Mouse (Mus musculus) heart, embryonic 13.5 days (tissue): ENCODE data around the gene Perm1. TPM values are rescaled to one million over a fixed set of nuclear protein-coding genes. Genes with fewer than 3 reads are reported as not detected.

Experiments
- ATAC-seq: fragments of 200-750 bp; cut with Nextera tagmentation; 2 replicates; pipeline ENCODE4 v1.8.0; 2017; ENCODE audit warnings: moderate TSS enrichment; ENCODE audit not compliant: insufficient number of reproducible peaks, low FRiP score, low TSS enrichment; ENCODE audit errors: extremely low read depth
- H3K27ac ChIP-seq: fragments of 300-500 bp; sonication (generic); replicated peaks from 2 replicates; pipeline ENCODE4 v1.5.1; 2015; ENCODE audit warnings: moderate library complexity, mild to moderate bottlenecking, inconsistent platforms
- H3K27me3 ChIP-seq: fragments of 300-500 bp; sonication (generic); replicated peaks from 2 replicates; pipeline ENCODE4 v1.6.1; 2015; ENCODE audit warnings: mild to moderate bottlenecking, inconsistent platforms
- H3K36me3 ChIP-seq: fragments of 300-500 bp; sonication (generic); 2 replicates; pipeline ENCODE4 v1.6.1; 2015; ENCODE audit warnings: mild to moderate bottlenecking, inconsistent platforms
- H3K4me1 ChIP-seq: fragments of 300-500 bp; sonication (generic); 2 replicates; pipeline ENCODE4 v1.6.1; 2015; ENCODE audit warnings: inconsistent platforms
- H3K4me2 ChIP-seq: fragments of 300-500 bp; sonication (generic); 2 replicates; pipeline ENCODE4 v1.6.1; 2015; ENCODE audit warnings: inconsistent platforms, mild to moderate bottlenecking, moderate library complexity
- H3K4me3 ChIP-seq: fragments of 300-500 bp; sonication (generic); 2 replicates; pipeline ENCODE4 v1.5.1; 2015; ENCODE audit warnings: moderate library complexity, mild to moderate bottlenecking, inconsistent platforms
- H3K9ac ChIP-seq: fragments of 300-500 bp; sonication (generic); 2 replicates; pipeline ENCODE4 v1.6.1; 2015; ENCODE audit warnings: inconsistent platforms, mild to moderate bottlenecking, moderate library complexity
- H3K9me3 ChIP-seq: fragments of 300-500 bp; sonication (generic); 2 replicates; pipeline ENCODE4 v1.6.1; 2016; ENCODE audit warnings: inconsistent platforms
- WGBS: fragments of 180-500 bp; shearing (Covaris S2); methylation state at CpG from one replicate; pipeline ENCODE4 v1.1.7; 2015; ENCODE audit warnings: mixed read lengths; 5-methylcytosine and 5-hydroxymethylcytosine counted together
- polyA plus RNA-seq: library from polyadenylated mRNA; unstranded; fragments of >200 nt; fragmentation: Nextera tagmentation; extraction: Ambion mirVana; gene quantifications from 2 replicates; pipeline ENCODE4 v1.2.1, GENCODE M21; 2015

The Perm1 gene
- polyA plus RNA-seq, 1 experiment from 2014 or later = 2.7 TPM

DNA sequence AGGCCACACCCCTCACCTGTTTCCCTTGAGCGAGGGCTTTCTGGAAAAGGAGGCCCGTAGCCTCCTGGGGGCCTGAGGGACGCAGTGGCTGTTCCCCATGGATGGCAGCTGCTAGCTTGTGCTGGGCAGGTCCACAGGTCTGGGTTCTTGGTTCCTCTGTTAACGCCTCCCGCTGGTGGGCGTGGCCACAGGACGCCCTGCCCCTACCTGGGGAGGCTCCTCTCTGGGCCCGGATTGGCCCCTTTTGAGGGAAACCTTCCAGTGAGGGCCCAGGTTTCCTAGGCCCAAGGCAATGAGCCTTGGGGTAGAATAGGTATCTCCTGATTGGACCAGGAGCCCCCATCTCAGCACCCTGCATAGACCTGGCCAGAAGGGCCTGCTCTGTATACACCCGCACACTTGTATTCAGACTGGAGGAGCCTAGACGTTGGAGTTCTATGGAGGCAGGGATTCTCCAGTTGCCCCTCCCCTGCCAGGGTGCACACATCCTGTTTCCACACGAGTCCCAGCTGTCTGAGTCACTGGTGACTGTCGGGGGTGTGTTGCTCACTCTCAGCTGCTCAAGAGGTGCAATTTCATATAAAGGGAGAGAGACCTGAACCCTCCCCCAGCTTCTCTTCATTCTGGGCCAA, 12.8 kb downstream of the Perm1 start:
- peak; percentile 29; the same call in 1 of the 2 replicates for ATAC-seq
- peak overlapping the region; percentile 57 for H3K9ac ChIP-seq
- no peaks in the 10 kb centered on the region for H3K9me3 ChIP-seq
- H3K27me3 ChIP-seq = 0 out of 2 replicates have a peak, but pooled peaks cover 2% of the 10 kb centered on the region
- H3K4me2 ChIP-seq = peak overlapping the region; percentile 51
- H3K4me1 ChIP-seq = peaks cover 19% of the 10 kb centered on the region
- H3K27ac ChIP-seq = no peak overlapping the region
- 22% methylated on average over 12 of the region's 12 CpGs for WGBS
- 0 out of 2 replicates have a peak overlapping the region, but pooled peaks have one; percentile 7 for H3K4me3 ChIP-seq
- H3K36me3 ChIP-seq = peaks cover 44% of the 10 kb centered on the region

DNA sequence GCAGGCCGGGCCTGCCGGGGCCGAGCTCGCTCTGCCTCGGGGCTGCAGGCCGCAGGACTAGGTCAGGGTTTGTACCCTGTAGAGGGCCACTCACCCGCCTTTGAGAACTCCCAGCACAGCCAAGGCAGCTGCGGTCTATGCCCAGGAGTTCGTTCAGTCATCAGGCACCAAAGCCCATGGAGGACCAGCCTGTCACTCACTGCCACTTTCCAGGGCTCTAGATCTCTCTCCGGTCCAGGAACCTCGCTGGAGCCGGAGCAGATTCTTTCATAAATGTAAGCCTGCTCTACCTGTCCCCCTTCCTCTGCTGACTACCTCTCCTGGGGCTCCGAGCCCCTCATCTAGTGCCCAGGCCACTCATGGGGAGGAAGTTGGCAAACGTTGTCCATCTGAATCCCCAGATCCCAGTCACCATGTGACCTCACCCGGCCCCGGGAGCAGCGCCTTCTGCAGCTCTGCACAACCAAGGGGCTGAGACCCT, 18.4 kb downstream of the Perm1 start:
- ATAC-seq = no peak
- WGBS = 4% methylated on average over 17 of the region's 17 CpGs
- Histone ChIP-seq H3K4me2 (peak overlapping the region; percentile 93), H3K27ac (peak overlapping the region; percentile 59; the same call in 1 of the 2 replicates), H3K9ac (peak overlapping the region; percentile 87), H3K4me3 (peak overlapping the region; percentile 89), H3K9me3 (no peaks in the 10 kb centered on the region), H3K4me1 (peaks cover 26% of the 10 kb centered on the region), H3K36me3 (peaks cover 63% of the 10 kb centered on the region), H3K27me3 (0 out of 2 replicates have a peak, but pooled peaks cover 2% of the 10 kb centered on the region)

DNA sequence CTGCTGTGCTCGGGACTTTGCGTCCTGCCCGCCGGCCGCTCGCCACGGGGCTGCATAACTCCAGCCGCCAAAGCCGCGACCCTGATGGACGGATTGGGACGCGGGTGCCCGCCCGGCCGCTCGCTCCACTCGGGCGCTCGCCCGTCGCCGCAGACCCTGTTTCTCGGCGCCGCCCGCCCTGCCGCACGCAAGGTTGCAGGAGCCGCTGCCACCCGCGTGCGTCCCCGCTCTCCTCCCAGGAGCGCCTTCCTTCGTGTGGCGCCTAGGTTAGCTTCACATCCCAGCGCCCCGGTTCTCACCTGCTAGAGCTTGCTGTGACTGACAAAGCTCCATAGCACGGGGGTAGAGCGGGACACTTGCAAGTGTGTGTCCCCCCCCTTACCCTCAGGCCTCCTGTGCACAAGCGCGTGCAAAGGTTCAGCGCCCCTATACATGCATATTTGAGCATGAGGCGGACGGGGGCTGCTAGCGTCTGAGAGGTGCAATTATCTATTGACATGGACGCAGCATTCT, 19.1 kb downstream of the Perm1 start, which contains the start of gene Plekhn1:
Gene Plekhn1 (minus strand): TSS at position 157 of the 513 bp plus-strand sequence.
- Histone ChIP-seq H3K4me3 (peak within 1 kb of the TSS; percentile 89), H3K9ac (peak within 1 kb of the TSS; percentile 87), H3K4me1 (peaks cover 26% of the 10 kb centered on the region), H3K27me3 (0 out of 2 replicates have a peak, but pooled peaks cover 2% of the 10 kb centered on the region), H3K4me2 (peak within 1 kb of the TSS; percentile 93), H3K9me3 (no peaks in the 10 kb centered on the region), H3K36me3 (peaks cover 63% of the 10 kb centered on the region), H3K27ac (peak within 1 kb of the TSS; percentile 91)
- WGBS = under 1% methylated on average over 40 of the region's 48 CpGs
- no peak for ATAC-seq

DNA sequence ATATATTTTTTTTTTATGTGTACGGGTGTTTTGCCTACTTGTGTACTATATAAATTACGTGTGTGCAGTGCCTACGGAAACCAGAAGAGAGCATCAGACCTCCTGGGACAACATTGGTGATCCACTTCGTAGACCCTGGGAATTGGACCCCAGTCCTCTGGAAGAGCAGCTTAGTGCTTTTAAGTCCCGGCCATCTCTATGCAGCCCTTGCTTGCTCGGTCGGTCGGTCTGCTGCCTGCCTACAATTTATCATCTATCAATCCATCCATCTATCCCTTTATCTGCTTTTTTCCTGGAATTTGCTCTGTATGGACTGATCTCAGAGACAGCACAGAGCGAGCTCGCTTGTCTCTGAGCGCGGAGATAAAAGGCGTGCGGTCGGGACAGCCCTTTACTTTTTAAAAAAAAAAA, 19.7 kb downstream of the Perm1 start:
- Histone ChIP-seq H3K27me3 (0 out of 2 replicates have a peak, but pooled peaks cover 2% of the 10 kb centered on the region), H3K4me2 (peak overlapping the region; percentile 93), H3K27ac (peak overlapping the region; percentile 91), H3K9ac (peak overlapping the region; percentile 73), H3K36me3 (peaks cover 63% of the 10 kb centered on the region), H3K4me1 (peaks cover 26% of the 10 kb centered on the region), H3K9me3 (no peaks in the 10 kb centered on the region), H3K4me3 (peak overlapping the region; percentile 89)
- WGBS = under 1% methylated on average over 15 of the region's 15 CpGs
- no peak for ATAC-seq

DNA sequence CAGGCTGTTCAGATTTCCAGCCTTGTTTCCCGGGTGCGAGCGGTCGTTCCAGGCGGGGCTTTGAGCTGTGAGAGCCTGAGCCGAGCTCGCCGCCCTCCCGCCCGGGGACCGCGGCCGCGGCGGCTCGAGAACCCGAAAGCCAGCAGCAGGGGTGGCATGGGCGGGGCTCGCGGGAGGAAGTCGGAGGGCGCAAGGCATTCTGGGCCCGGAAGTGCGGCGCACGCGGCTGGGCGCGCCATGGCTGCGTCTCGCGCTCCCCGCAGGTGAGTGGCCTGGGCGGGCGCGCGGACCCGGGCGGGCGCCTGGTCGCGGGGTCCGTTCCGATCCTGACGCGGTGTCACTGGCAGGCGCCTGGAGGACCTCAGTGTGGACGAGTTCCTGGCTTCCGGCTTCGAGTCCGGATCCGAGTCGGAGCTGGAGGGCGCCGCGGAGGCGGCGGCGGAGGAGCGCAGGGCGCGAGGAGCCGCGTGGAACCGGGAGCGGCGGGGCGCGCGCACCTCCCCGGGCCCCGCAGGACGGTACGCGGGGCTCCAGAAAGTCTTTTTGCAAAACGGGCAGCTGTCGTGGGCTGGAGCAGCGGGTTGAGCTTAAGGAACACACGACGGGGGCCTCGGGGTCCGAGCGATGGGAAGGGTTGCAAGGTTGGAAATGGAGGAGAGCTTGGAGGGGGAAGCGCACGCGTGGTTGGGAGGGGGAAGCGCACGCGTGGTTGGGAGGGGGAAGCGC, 20.3 kb downstream of the Perm1 start, which contains the start of gene Noc2l:
Gene Noc2l (plus strand): TSS at position 203 of the 726 bp plus-strand sequence.
- ATAC-seq = peak; percentile 81
- under 1% methylated on average over 81 of the region's 90 CpGs for WGBS
- Histone ChIP-seq H3K9ac (peak within 1 kb of the TSS; percentile 88), H3K9me3 (no peaks in the 10 kb centered on the region), H3K4me1 (peaks cover 26% of the 10 kb centered on the region), H3K4me2 (peak within 1 kb of the TSS; percentile 93), H3K36me3 (peaks cover 63% of the 10 kb centered on the region), H3K4me3 (peak within 1 kb of the TSS; percentile 89), H3K27ac (peak within 1 kb of the TSS; percentile 91), H3K27me3 (0 out of 2 replicates have a peak, but pooled peaks cover 2% of the 10 kb centered on the region)

DNA sequence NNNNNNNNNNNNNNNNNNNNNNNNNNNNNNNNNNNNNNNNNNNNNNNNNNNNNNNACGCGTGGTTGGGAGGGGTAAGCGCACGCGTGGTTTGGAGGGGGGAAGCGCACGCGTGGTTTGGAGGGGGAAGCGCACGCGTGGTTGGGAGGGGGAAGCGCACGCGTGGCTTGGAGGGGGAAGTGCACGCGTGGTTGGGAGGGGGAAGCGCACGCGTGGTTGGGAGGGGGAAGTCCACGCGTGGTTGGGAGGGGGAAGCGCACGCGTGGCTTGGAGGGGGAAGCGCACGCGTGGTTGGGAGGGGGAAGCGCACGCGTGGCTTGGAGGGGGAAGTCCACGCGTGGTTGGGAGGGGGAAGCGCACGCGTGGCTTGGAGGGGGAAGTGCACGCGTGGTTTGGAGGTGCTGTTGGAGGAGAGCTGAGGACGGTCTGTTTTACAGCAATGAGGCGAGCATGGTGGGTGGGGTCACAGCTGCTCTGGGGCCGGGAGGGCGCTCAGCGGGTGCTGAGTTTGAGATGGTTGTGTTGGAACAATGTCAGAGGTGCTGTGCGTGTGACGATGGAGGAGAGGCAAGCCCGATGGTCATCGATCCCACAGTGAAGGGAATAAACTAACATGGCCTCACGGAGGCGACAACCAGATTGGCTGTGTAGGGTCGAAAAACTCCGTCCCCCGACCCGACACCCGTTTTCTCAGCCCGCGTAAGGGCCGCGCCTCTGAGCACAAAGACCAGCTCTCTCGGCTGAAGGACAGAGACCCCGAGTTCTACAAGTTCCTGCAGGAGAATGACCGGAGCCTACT, 21.2 kb downstream of the Perm1 start:
- peak overlapping the region; percentile 93 for H3K4me2 ChIP-seq
- H3K9me3 ChIP-seq = no peaks in the 10 kb centered on the region
- H3K27ac ChIP-seq = no peak overlapping the region
- H3K27me3 ChIP-seq = 0 out of 2 replicates have a peak, but pooled peaks cover 2% of the 10 kb centered on the region
- 24% methylated on average over 55 of the region's 60 CpGs for WGBS
- peaks cover 63% of the 10 kb centered on the region for H3K36me3 ChIP-seq
- peak overlapping the region; percentile 89 for H3K4me3 ChIP-seq
- no peak for ATAC-seq
- peak overlapping the region; percentile 88 for H3K9ac ChIP-seq
- peaks cover 26% of the 10 kb centered on the region for H3K4me1 ChIP-seq

DNA sequence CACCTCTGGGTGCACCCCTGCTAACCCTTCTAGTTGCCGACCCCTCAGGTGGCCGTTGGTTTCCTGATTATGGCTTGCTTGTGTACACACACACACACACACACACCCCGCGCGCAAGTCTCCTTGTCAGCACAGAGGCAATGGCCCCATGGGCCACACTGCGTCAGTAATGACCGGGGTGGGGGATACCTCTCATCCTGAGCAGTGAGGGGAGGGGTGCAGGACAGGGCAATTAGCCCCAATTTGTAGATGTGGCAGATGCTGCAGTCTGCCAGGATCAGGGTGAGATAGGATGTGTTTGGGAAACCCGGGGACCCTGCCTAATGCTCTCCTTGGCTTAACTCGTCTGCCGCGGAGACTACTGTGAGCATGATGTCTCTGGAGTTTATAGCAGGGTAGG, 33.9 kb downstream of the Perm1 start:
- Histone ChIP-seq H3K4me3 (no peak overlapping the region), H3K4me1 (peaks cover 22% of the 10 kb centered on the region), H3K27me3 (peaks cover 34% of the 10 kb centered on the region), H3K4me2 (no peak overlapping the region), H3K36me3 (peaks cover 50% of the 10 kb centered on the region), H3K9ac (peak overlapping the region; percentile 4; the same call in 1 of the 2 replicates), H3K9me3 (no peaks in the 10 kb centered on the region), H3K27ac (no peak overlapping the region)
- 57% methylated on average over 11 of the region's 11 CpGs for whole genome bisulfite sequencing
- no peak for ATAC-seq

DNA sequence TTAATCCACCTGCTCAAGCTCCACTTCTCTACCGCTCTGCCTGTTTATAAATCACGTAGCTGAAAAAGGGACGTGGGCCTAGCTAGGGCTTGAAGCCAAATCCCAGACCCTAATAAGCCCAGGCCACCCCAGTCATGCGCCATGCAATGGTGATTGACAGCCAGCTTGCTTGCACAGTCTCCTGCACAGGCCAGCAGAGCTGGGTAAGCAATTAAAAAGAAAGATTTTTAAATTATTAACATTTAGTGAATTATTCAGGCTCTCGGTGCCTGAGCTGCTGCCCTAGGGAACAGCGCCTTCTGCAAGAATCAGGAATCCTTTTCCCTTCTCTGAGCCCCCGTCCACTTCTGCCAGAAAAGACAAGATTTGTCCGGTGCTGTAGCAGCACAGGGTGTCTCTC, 35.4 kb downstream of the Perm1 start:
- H3K36me3 ChIP-seq = peaks cover 35% of the 10 kb centered on the region
- no peak overlapping the region for H3K4me3 ChIP-seq
- 73% methylated on average over 8 of the region's 8 CpGs for WGBS
- H3K9ac ChIP-seq = no peak overlapping the region
- peaks cover 34% of the 10 kb centered on the region for H3K4me1 ChIP-seq
- no peak overlapping the region for H3K27ac ChIP-seq
- H3K9me3 ChIP-seq = no peaks in the 10 kb centered on the region
- peaks cover 47% of the 10 kb centered on the region for H3K27me3 ChIP-seq
- peak overlapping the region; percentile 41; the same call in 1 of the 2 replicates for H3K4me2 ChIP-seq
- no peak for ATAC-seq

DNA sequence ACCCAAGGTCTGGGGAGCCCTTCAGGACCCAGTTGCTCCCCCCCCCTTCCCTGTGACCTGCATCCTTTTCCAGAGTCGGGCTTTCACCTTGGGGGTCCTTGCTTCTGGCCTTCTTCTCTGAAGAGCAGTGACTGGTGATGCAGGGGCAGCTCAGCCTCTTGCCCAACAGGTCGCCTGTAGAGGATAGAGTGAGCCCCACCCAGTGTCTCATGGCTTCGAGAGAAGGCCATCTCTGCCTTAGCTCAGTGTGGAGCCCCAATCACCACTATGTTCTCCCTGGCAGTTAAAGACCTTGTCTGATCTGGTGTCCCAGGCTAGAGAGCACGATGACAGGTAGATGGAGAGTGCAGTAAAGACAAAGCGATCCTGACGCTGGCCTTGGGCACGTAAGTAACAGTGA, 36.5 kb downstream of the Perm1 start:
- peaks cover 34% of the 10 kb centered on the region for H3K4me1 ChIP-seq
- ATAC-seq = no peak; the same call in 1 of the 2 replicates
- H3K9ac ChIP-seq = no peak overlapping the region
- no peaks in the 10 kb centered on the region for H3K9me3 ChIP-seq
- H3K4me3 ChIP-seq = peak overlapping the region; percentile 18
- peaks cover 25% of the 10 kb centered on the region for H3K36me3 ChIP-seq
- peaks cover 47% of the 10 kb centered on the region for H3K27me3 ChIP-seq
- H3K27ac ChIP-seq = 0 out of 2 replicates have a peak overlapping the region, but pooled peaks have one; percentile 1
- H3K4me2 ChIP-seq = peak overlapping the region; percentile 41
- 29% methylated on average over 7 of the region's 7 CpGs for WGBS

DNA sequence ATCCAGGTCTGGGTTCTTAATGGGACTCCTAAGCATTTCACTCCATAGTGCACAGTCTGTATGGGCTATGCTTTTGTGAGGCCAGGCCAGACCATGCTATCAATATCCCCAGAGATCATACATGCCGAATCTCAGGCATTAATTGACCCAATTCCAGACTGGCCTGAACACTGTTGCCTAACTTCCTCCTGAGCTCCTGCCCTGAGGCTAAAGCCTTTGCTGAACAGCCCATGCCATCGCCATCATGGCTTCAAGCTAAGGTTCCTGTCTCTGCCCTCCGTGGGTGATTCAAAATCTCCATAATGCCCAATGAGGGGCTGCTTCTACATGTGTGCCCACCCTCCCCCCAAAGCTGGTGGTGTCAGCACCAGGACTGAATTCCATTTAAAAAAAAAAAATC, 37.0 kb downstream of the Perm1 start:
- Histone ChIP-seq H3K27ac (peak overlapping the region; percentile 25), H3K9ac (no peak overlapping the region), H3K4me3 (peak overlapping the region; percentile 18), H3K4me2 (peak overlapping the region; percentile 41), H3K4me1 (peaks cover 34% of the 10 kb centered on the region), H3K27me3 (peaks cover 47% of the 10 kb centered on the region), H3K36me3 (peaks cover 20% of the 10 kb centered on the region), H3K9me3 (no peaks in the 10 kb centered on the region)
- ATAC-seq = no peak
- WGBS = 39% methylated on average over 3 of the region's 3 CpGs
